Mouse (Mus musculus): ENCODE measurements around the gene Pth2.
A peak's percentile ranks its signal among the peaks of the same experiment; 100 is the strongest.

DNA sequence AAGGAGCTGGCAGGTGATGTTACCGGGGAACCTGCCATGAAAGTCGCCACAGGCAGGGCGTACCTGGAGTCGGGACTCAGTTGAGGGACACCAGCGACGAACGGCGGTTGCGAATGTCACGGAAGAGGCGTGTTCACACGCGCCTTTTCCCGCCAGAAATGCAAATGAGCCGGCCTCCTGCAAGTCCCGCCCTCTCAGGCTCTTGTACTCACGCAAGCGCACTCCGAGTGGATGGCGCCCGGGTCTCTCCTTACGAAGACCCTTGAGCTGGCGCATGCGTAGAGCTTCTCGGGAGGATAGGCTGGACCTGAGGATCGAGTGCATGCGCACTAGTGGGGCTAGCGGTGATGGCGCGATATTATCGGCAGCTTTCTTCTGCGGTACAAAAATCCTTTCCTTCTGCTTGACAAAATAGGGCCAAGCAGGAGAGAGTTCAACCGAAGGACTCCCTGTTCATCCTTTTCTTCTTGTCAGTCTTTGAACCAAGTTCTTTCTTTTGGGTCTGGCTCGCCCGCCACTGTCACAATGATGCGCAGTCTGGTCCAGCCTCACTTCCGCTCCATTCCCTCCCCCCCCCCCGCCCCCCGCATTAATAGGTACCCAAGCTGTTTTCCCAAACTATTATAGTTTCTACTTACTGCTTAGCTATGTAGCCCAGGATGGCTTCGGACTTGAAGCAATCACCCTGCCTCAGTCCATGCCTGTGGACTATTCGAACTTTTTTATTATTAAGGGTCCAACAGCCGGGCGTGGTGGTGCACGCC, 23.8 kb downstream of the Pth2 start, which contains the start of gene Ccdc155:
- no peak for TF ChIP-seq CTCF (IDR thresholded peaks at IDR 0.05; ENCODE audit: control insufficient read depth, insufficient read depth, low read length)
- TF ChIP-seq POLR2A (IDR thresholded peaks at IDR 0.05; ENCODE audit: borderline replicate concordance, control insufficient read depth, low read depth, low read length) = peak; percentile 58; the same call in 1 of the 2 replicates

All from bone marrow, adult 2 months (tissue).